Mouse (Mus musculus) lung, embryonic 15.5 days (tissue): ENCODE measurements around the gene Txndc8. TPM values are rescaled to one million over a fixed set of nuclear protein-coding genes. Genes with fewer than 3 reads are reported as not detected.

Experiments used
- ATAC-seq: fragments of 200-750 bp; cut with Nextera tagmentation; 2 replicates; pipeline ENCODE4 v1.8.0; 2017; ENCODE audit warnings: moderate number of reproducible peaks, borderline replicate concordance; ENCODE audit not compliant: low FRiP score, low TSS enrichment; ENCODE audit errors: extremely low read depth
- H3K27ac ChIP-seq: fragments of 300-500 bp; sonication (generic); 2 replicates; pipeline ENCODE4 v1.5.1; 2015; ENCODE audit warnings: moderate library complexity, mild to moderate bottlenecking, inconsistent platforms
- H3K27me3 ChIP-seq: fragments of 300-500 bp; sonication (generic); 2 replicates; pipeline ENCODE4 v1.6.1; 2015; ENCODE audit warnings: inconsistent platforms
- H3K36me3 ChIP-seq: fragments of 300-500 bp; sonication (generic); 2 replicates; pipeline ENCODE4 v1.6.1; 2015; ENCODE audit warnings: inconsistent platforms
- H3K4me1 ChIP-seq: fragments of 300-500 bp; sonication (generic); 2 replicates; pipeline ENCODE4 v1.6.1; 2015; ENCODE audit warnings: inconsistent platforms
- H3K4me2 ChIP-seq: fragments of 300-500 bp; sonication (generic); 2 replicates; pipeline ENCODE4 v1.6.1; 2015; ENCODE audit warnings: inconsistent platforms, mild to moderate bottlenecking, moderate library complexity
- H3K4me3 ChIP-seq: fragments of 300-500 bp; sonication (generic); 2 replicates; pipeline ENCODE4 v1.5.1; 2015; ENCODE audit warnings: mild to moderate bottlenecking, inconsistent platforms
- H3K9ac ChIP-seq: fragments of 300-500 bp; sonication (generic); 2 replicates; pipeline ENCODE4 v1.6.1; 2015; ENCODE audit warnings: inconsistent platforms
- H3K9me3 ChIP-seq: fragments of 300-500 bp; sonication (generic); 2 replicates; pipeline ENCODE4 v1.6.1; 2016; ENCODE audit warnings: inconsistent platforms
- WGBS: fragments of 180-500 bp; shearing (Covaris S2); methylation state at CpG from one replicate; pipeline ENCODE4 v1.1.7; 2015; 5-methylcytosine and 5-hydroxymethylcytosine counted together
- polyA plus RNA-seq: library from polyadenylated mRNA; unstranded; fragments of >200 nt; fragmentation: Nextera tagmentation; extraction: Ambion mirVana; gene quantifications from 2 replicates; pipeline ENCODE4 v1.2.1, GENCODE M21; 2015

Txndc8 gene
- not detected in 2 replicates for polyA plus RNA-seq

GRCm38 (mm10) chr4:58009024-58009423 lies at the start of gene Txndc8:
Txndc8 (minus strand) TSS chr4:58009124.
- Histone ChIP-seq H3K36me3 (no peaks in the 10 kb centered on the region), H3K9me3 (no peaks in the 10 kb centered on the region), H3K4me3 (no peak within 1 kb of the TSS), H3K27me3 (no peaks in the 10 kb centered on the region), H3K9ac (no peak within 1 kb of the TSS), H3K4me2 (no peak within 1 kb of the TSS), H3K27ac (no peak within 1 kb of the TSS), H3K4me1 (no peaks in the 10 kb centered on the region)
- ATAC-seq = no peak
- 85% methylated on average over 5 of the region's 5 CpGs for WGBS

- no peak overlapping the region for H3K4me2 ChIP-seq
- no peaks in the 10 kb centered on the region for H3K4me1 ChIP-seq
- no peaks in the 10 kb centered on the region for H3K27me3 ChIP-seq
- H3K9me3 ChIP-seq = no peaks in the 10 kb centered on the region
- no peak overlapping the region for H3K9ac ChIP-seq
- H3K36me3 ChIP-seq = no peaks in the 10 kb centered on the region
- H3K27ac ChIP-seq = no peak overlapping the region
- ATAC-seq = no peak
- no peak overlapping the region for H3K4me3 ChIP-seq
Measured at GRCm38 (mm10) chr4:58055653-58056052, 46.7 kb upstream of the Txndc8 start.

- no peak overlapping the region for H3K4me2 ChIP-seq
- no peak overlapping the region for H3K27ac ChIP-seq
- WGBS = 65% methylated on average over 5 of the region's 5 CpGs
Measured at GRCm38 (mm10) chr4:58054441-58054840, 45.5 kb upstream of the Txndc8 start.

GRCm38 (mm10) chr4:58050746-58051145 lies 41.8 kb upstream of the Txndc8 start:
- H3K4me1 ChIP-seq = no peaks in the 10 kb centered on the region
- H3K4me2 ChIP-seq = no peak overlapping the region
- ATAC-seq = no peak
- no peak overlapping the region for H3K9ac ChIP-seq
- no peaks in the 10 kb centered on the region for H3K9me3 ChIP-seq
- H3K4me3 ChIP-seq = no peak overlapping the region
- H3K27ac ChIP-seq = no peak overlapping the region
- H3K36me3 ChIP-seq = no peaks in the 10 kb centered on the region; the same call in 1 of the 2 replicates
- H3K27me3 ChIP-seq = no peaks in the 10 kb centered on the region
- 64% methylated on average over 8 of the region's 8 CpGs for WGBS

More at GRCm38 (mm10) chr4:58054441-58054840, 45.5 kb upstream of the Txndc8 start:
- Histone ChIP-seq H3K27me3 (no peaks in the 10 kb centered on the region), H3K9ac (no peak overlapping the region), H3K4me3 (no peak overlapping the region), H3K4me1 (no peaks in the 10 kb centered on the region), H3K36me3 (no peaks in the 10 kb centered on the region), H3K9me3 (no peaks in the 10 kb centered on the region)
- no peak for ATAC-seq

GRCm38 (mm10) chr4:58050276-58050675 lies 41.4 kb upstream of the Txndc8 start:
- no peak overlapping the region for H3K27ac ChIP-seq
- no peak overlapping the region; the same call in 1 of the 2 replicates for H3K4me2 ChIP-seq
- no peaks in the 10 kb centered on the region for H3K9me3 ChIP-seq
- no peak overlapping the region for H3K4me3 ChIP-seq
- ATAC-seq = no peak
- no peaks in the 10 kb centered on the region for H3K4me1 ChIP-seq
- H3K27me3 ChIP-seq = no peaks in the 10 kb centered on the region
- no peak overlapping the region for H3K9ac ChIP-seq
- 73% methylated on average over 8 of the region's 8 CpGs for WGBS
- H3K36me3 ChIP-seq = no peaks in the 10 kb centered on the region; the same call in 1 of the 2 replicates

- ATAC-seq = no peak
- no peak overlapping the region for H3K4me3 ChIP-seq
- H3K27me3 ChIP-seq = no peaks in the 10 kb centered on the region
- H3K4me2 ChIP-seq = no peak overlapping the region
- 84% methylated on average over 6 of the region's 6 CpGs for WGBS
- no peak overlapping the region for H3K27ac ChIP-seq
- H3K9ac ChIP-seq = no peak overlapping the region
- H3K4me1 ChIP-seq = no peaks in the 10 kb centered on the region
- no peaks in the 10 kb centered on the region; the same call in 1 of the 2 replicates for H3K36me3 ChIP-seq
- no peaks in the 10 kb centered on the region for H3K9me3 ChIP-seq
Measured at GRCm38 (mm10) chr4:58044833-58045232, 35.9 kb upstream of the Txndc8 start.

- no peak overlapping the region for H3K4me2 ChIP-seq
- H3K9me3 ChIP-seq = no peaks in the 10 kb centered on the region
- H3K9ac ChIP-seq = no peak overlapping the region
- no peaks in the 10 kb centered on the region; the same call in 1 of the 2 replicates for H3K36me3 ChIP-seq
- no peak for ATAC-seq
- H3K27ac ChIP-seq = no peak overlapping the region
- no peaks in the 10 kb centered on the region for H3K4me1 ChIP-seq
- WGBS = 92% methylated on average over 3 of the region's 3 CpGs
- no peaks in the 10 kb centered on the region for H3K27me3 ChIP-seq
- H3K4me3 ChIP-seq = no peak overlapping the region
Measured at GRCm38 (mm10) chr4:58044356-58044755, 35.4 kb upstream of the Txndc8 start.

GRCm38 (mm10) chr4:58040093-58040492 lies 31.2 kb upstream of the Txndc8 start:
- H3K9ac ChIP-seq = no peak overlapping the region
- H3K27me3 ChIP-seq = no peaks in the 10 kb centered on the region
- no peaks in the 10 kb centered on the region for H3K36me3 ChIP-seq
- H3K4me3 ChIP-seq = no peak overlapping the region
- H3K4me1 ChIP-seq = no peaks in the 10 kb centered on the region
- H3K4me2 ChIP-seq = no peak overlapping the region
- no peak for ATAC-seq
- no peaks in the 10 kb centered on the region for H3K9me3 ChIP-seq
- 79% methylated on average over 2 of the region's 2 CpGs for WGBS
- H3K27ac ChIP-seq = no peak overlapping the region

- Histone ChIP-seq H3K27me3 (no peaks in the 10 kb centered on the region), H3K4me3 (no peak overlapping the region), H3K4me1 (0 out of 2 replicates have a peak, but pooled peaks cover 5% of the 10 kb centered on the region), H3K27ac (no peak overlapping the region), H3K36me3 (no peaks in the 10 kb centered on the region), H3K9ac (no peak overlapping the region), H3K9me3 (no peaks in the 10 kb centered on the region), H3K4me2 (no peak overlapping the region)
- ATAC-seq = no peak
- 67% methylated on average over 6 of the region's 6 CpGs for WGBS
Measured at GRCm38 (mm10) chr4:58037096-58037705, 28.3 kb upstream of the Txndc8 start.

- ATAC-seq = no peak
- no peaks in the 10 kb centered on the region for H3K9me3 ChIP-seq
- no peak overlapping the region for H3K27ac ChIP-seq
- WGBS = 46% methylated on average over 13 of the region's 13 CpGs
- peak overlapping the region; percentile 53 for H3K4me2 ChIP-seq
- H3K9ac ChIP-seq = no peak overlapping the region
- H3K36me3 ChIP-seq = no peaks in the 10 kb centered on the region
- no peaks in the 10 kb centered on the region for H3K27me3 ChIP-seq
- 0 out of 2 replicates have a peak, but pooled peaks cover 5% of the 10 kb centered on the region for H3K4me1 ChIP-seq
- H3K4me3 ChIP-seq = peak overlapping the region; percentile 19
Measured at GRCm38 (mm10) chr4:58034663-58035062, 25.7 kb upstream of the Txndc8 start.

GRCm38 (mm10) chr4:58032714-58033113 lies 23.8 kb upstream of the Txndc8 start:
- Histone ChIP-seq H3K4me2 (no peak overlapping the region), H3K4me3 (no peak overlapping the region), H3K9ac (no peak overlapping the region), H3K4me1 (0 out of 2 replicates have a peak, but pooled peaks cover 5% of the 10 kb centered on the region), H3K27me3 (no peaks in the 10 kb centered on the region), H3K36me3 (no peaks in the 10 kb centered on the region), H3K27ac (no peak overlapping the region), H3K9me3 (no peaks in the 10 kb centered on the region)
- WGBS = 72% methylated on average over 1 of the region's 1 CpGs
- ATAC-seq = no peak

GRCm38 (mm10) chr4:58003501-58003900 lies 5.4 kb downstream of the Txndc8 start:
- H3K4me2 ChIP-seq = no peak overlapping the region
- no peak overlapping the region for H3K4me3 ChIP-seq
- H3K36me3 ChIP-seq = no peaks in the 10 kb centered on the region
- ATAC-seq = no peak
- 58% methylated on average over 3 of the region's 3 CpGs for WGBS
- H3K4me1 ChIP-seq = no peaks in the 10 kb centered on the region
- H3K27me3 ChIP-seq = no peaks in the 10 kb centered on the region
- H3K9me3 ChIP-seq = no peaks in the 10 kb centered on the region
- H3K9ac ChIP-seq = no peak overlapping the region
- no peak overlapping the region for H3K27ac ChIP-seq
